Mouse (Mus musculus) small intestine, adult 2 months (tissue): ENCODE measurements around the gene Eml1.
A peak's percentile ranks its signal among the peaks of the same experiment; 100 is the strongest.

Experiments used
- CTCF ChIP-seq: fragments of 200-500 bp; IDR thresholded peaks from 2 replicates; pipeline ENCODE4 v1.5.1; 2012; ENCODE audit warnings: low read depth, mild to moderate bottlenecking, control low read depth, inconsistent platforms, low read length, moderate library complexity, mixed read lengths; ENCODE audit not compliant: insufficient replicate concordance, insufficient read length; ENCODE audit errors: extremely low read depth
- POLR2A ChIP-seq: fragments of 200-500 bp; IDR thresholded peaks from 2 replicates; pipeline ENCODE4 v1.6.1; 2012; ENCODE audit warnings: low read depth, mild to moderate bottlenecking, control low read depth, inconsistent platforms, low read length, moderate library complexity

GRCm38 (mm10) chr12:108422858-108423631, 52.3 kb downstream of the Eml1 start:
- TF ChIP-seq POLR2A (no peak), CTCF (0 out of 2 replicates have a peak, but pooled peaks have one; percentile 16)
